Comparison of ENCODE assay signal across 8 mouse cellular contexts in genomic region chr19:3851979-3852681, GRCm38 (mm10). TPM values are rescaled to one million over a fixed set of nuclear protein-coding genes. Genes with fewer than 3 reads are reported as not detected.
DNase-seq lines count a peak whose midpoint lies in the region; ATAC-seq and TF ChIP-seq lines count a peak whose summit lies in the region.

No protein-coding gene starts in this region.

- TF ChIP-seq CTCF in E14TG2a.4 (conservative IDR thresholded peaks at IDR 0.05; ENCODE audit: low read length), result no peak
- 0 out of 2 replicates have a peak, but pooled peaks have one; percentile 3 for TF ChIP-seq CTCF in layer of hippocampus, adult 2 months (conservative IDR thresholded peaks at IDR 0.05)

- no peaks in the 10 kb centered on the region for H3K27me3 ChIP-seq in E14TG2a.4 (ENCODE audit: insufficient read depth, low read length)
- no peaks in the 10 kb centered on the region for H3K27me3 ChIP-seq in erythroblast, embryonic 14.5 days (ENCODE audit: control insufficient read depth)
- H3K27me3 ChIP-seq in lung, embryonic 15.5 days, result no peaks in the 10 kb centered on the region

- peak; percentile 68 to 71 for DNase-seq in adrenal gland, postnatal 36 days
- DNase-seq in heart, postnatal 10 days, result peak; percentile 68 to 73
- DNase-seq in layer of hippocampus, adult 2 months (ENCODE audit: low spot score in 2 of 2), result peak in 1 of 2 experiments; percentile 34
- DNase-seq in right cerebral cortex, adult 18-20 months, result peak; percentile 39
- peak; percentile 52 for DNase-seq in urinary bladder, adult 2 months (ENCODE audit: low spot score)

- H3K9me3 ChIP-seq in E14TG2a.4 (ENCODE audit: low read length), result no peaks in the 10 kb centered on the region
- no peaks in the 10 kb centered on the region for H3K9me3 ChIP-seq in erythroblast, embryonic 14.5 days (ENCODE audit: control insufficient read depth, low read length)
- no peaks in the 10 kb centered on the region for H3K9me3 ChIP-seq in lung, embryonic 15.5 days

- WGBS in lung, embryonic 15.5 days, result under 1% methylated on average over 57 of the region's 74 CpGs

- H3K9ac ChIP-seq in lung, embryonic 15.5 days, result peak overlapping the region; percentile 96

- peak overlapping the region; percentile 93 for H3K27ac ChIP-seq in layer of hippocampus, adult 2 months
- peak overlapping the region; percentile 99 for H3K27ac ChIP-seq in lung, embryonic 15.5 days

- no peak; the same call in none of the 2 replicates for ATAC-seq in lung, embryonic 15.5 days (ENCODE audit: borderline replicate concordance, extremely low read depth, low FRiP score, low TSS enrichment)

- H3K4me3 ChIP-seq in E14TG2a.4 (replicated peaks; ENCODE audit: low read length), result peak overlapping the region; percentile 98
- H3K4me3 ChIP-seq in erythroblast, embryonic 14.5 days (replicated peaks), result peak overlapping the region; percentile 80
- peak overlapping the region; percentile 84 for H3K4me3 ChIP-seq in layer of hippocampus, adult 2 months
- H3K4me3 ChIP-seq in lung, embryonic 15.5 days, result peak overlapping the region; percentile 95

- peaks cover 80% of the 10 kb centered on the region for H3K4me1 ChIP-seq in E14TG2a.4 (replicated peaks; ENCODE audit: low read depth, low read length)
- peaks cover 36% of the 10 kb centered on the region for H3K4me1 ChIP-seq in erythroblast, embryonic 14.5 days (ENCODE audit: control insufficient read depth)
- peaks cover 47% of the 10 kb centered on the region for H3K4me1 ChIP-seq in lung, embryonic 15.5 days

- intact Hi-C loops in heart, postnatal 10 days (cut with DNase I), result no loop called here

- peak overlapping the region; percentile 88 for H3K4me2 ChIP-seq in lung, embryonic 15.5 days

- H3K36me3 ChIP-seq in E14TG2a.4 (ENCODE audit: insufficient read depth, low read length), result peaks cover 20% of the 10 kb centered on the region
- no peaks in the 10 kb centered on the region; the same call in 1 of the 2 replicates for H3K36me3 ChIP-seq in erythroblast, embryonic 14.5 days (ENCODE audit: control insufficient read depth)
- H3K36me3 ChIP-seq in lung, embryonic 15.5 days, result no peaks in the 10 kb centered on the region

RNA-seq across cellular contexts. Expression of gene Chka, which starts 0.6 kb away (rescaled TPM):
- total RNA-seq in adrenal gland, postnatal 36 days (2021), result 100 to 1,000 TPM; 112 to 133 TPM
- 0.70 and 0.82 TPM in 2 replicates for polyA plus RNA-seq in erythroblast, embryonic 14.5 days (2012)
- total RNA-seq in heart, postnatal 10 days (2021), result 10 to 100 TPM; 12.1 to 17.8 TPM
- 100 to 1,000 TPM in 1 of 2 experiments, 10 to 100 TPM in 1; 87.2 to 109 TPM for total RNA-seq in layer of hippocampus, adult 2 months (2021)
- polyA plus RNA-seq in lung, embryonic 15.5 days (2015; fragmentation: Nextera tagmentation; extraction: Ambion mirVana), result 55.8 and 68.1 TPM in 2 replicates
- polyA plus RNA-seq in urinary bladder, adult 2 months (2012; rRNA removed), result 49.2 and 63.0 TPM in 2 replicates

RNA-seq across cellular contexts. Expression of gene Tcirg1, which starts 54.8 kb away (rescaled TPM):
- 10 to 100 TPM; 57.7 to 65.9 TPM for total RNA-seq in adrenal gland, postnatal 36 days (2021)
- 0.96 and 1.2 TPM in 2 replicates for polyA plus RNA-seq in erythroblast, embryonic 14.5 days (2012)
- 10 to 100 TPM; 15.7 to 16.2 TPM for total RNA-seq in heart, postnatal 10 days (2021)
- total RNA-seq in layer of hippocampus, adult 2 months (2021), result 10 to 100 TPM; 20.0 to 24.9 TPM
- polyA plus RNA-seq in lung, embryonic 15.5 days (2015; fragmentation: Nextera tagmentation; extraction: Ambion mirVana), result 46.6 and 53.1 TPM in 2 replicates
- 88.3 and 112 TPM in 2 replicates for polyA plus RNA-seq in urinary bladder, adult 2 months (2012; rRNA removed)

Comparison
In these comparisons a context has a peak if more than half of its experiments do, and no peak if none do; other contexts are left out.
1. RNA of gene Chka, which starts 0.6 kb away (total RNA-seq): 112 to 133 TPM in adrenal gland, postnatal 36 days and 87.2 to 109 TPM in layer of hippocampus, adult 2 months; 12.1 to 17.8 TPM in heart, postnatal 10 days; every median in the first group is over 4 times any median in the second.
2. Peak in every context shown above with its lines, with median percentiles within 50 percentile points of each other: H3K4me3 ChIP-seq.